Mouse (Mus musculus) olfactory bulb, adult 2 months (tissue): Measurements from ENCODE around the gene Ttc39b. TPM values are rescaled to one million over a fixed set of nuclear protein-coding genes. Genes with fewer than 3 reads are reported as not detected.
"Not testable (repeated sequence)": the region's sequence is repeated elsewhere in the genome, so short reads cannot be mapped to it uniquely, and the experiment has no call there.

ENCODE experiments used
- H3K27ac ChIP-seq: fragments of 200-500 bp; 2 replicates; pipeline ENCODE4 v1.5.1; 2012; ENCODE audit warnings: low read depth, low read length; ENCODE audit not compliant: insufficient read depth
- H3K4me1 ChIP-seq: fragments of 200-500 bp; 2 replicates; pipeline ENCODE4 v1.6.1; 2012; ENCODE audit warnings: low read length; ENCODE audit not compliant: control insufficient read depth, insufficient read depth
- H3K4me3 ChIP-seq: fragments of 200-500 bp; 2 replicates; pipeline ENCODE4 v1.5.1; 2012; ENCODE audit warnings: mild to moderate bottlenecking, low read depth, low read length, moderate library complexity; ENCODE audit not compliant: insufficient read depth
- CTCF ChIP-seq: fragments of 200-500 bp; IDR thresholded peaks from 2 replicates; pipeline ENCODE4 v1.5.1; 2012; ENCODE audit warnings: low read depth, mild to moderate bottlenecking, low read length, moderate library complexity; ENCODE audit not compliant: insufficient read depth
- POLR2A ChIP-seq: fragments of 200-500 bp; IDR thresholded peaks from 2 replicates; pipeline ENCODE4 v1.6.1; 2012; ENCODE audit warnings: mild to moderate bottlenecking, low read depth, low read length, moderate library complexity; ENCODE audit not compliant: insufficient read depth
- WGBS: fragments of 180-500 bp; shearing (Covaris S2); methylation state at CpG from one replicate; pipeline ENCODE4 v1.1.7; 2018; 5-methylcytosine and 5-hydroxymethylcytosine counted together
- polyA plus RNA-seq: library from polyadenylated mRNA; stranded (reverse); fragments of >200 nt; gene quantifications from 2 replicates; pipeline ENCODE4 v1.2.4, GENCODE M21; 2012; ENCODE audit warnings: low replicate concordance; ENCODE audit not compliant: missing spikeins, insufficient read depth, insufficient read length

Gene Ttc39b
- polyA plus RNA-seq, 1 experiment, result not detected

GRCm38 (mm10) chr4:83257279-83258260 is 66.5 kb downstream of the Ttc39b start:
- Histone ChIP-seq H3K4me1 (peaks cover 11% of the 10 kb centered on the region; the same call in 1 of the 2 replicates), H3K27ac (no peak overlapping the region), H3K4me3 (no peak overlapping the region)
- 79% methylated on average over 17 of the region's 17 CpGs for WGBS
- TF ChIP-seq CTCF (no peak), POLR2A (no peak)

- WGBS, result 64% methylated on average over 11 of the region's 11 CpGs
- H3K27ac ChIP-seq, result no peak overlapping the region
Observed at GRCm38 (mm10) chr4:83256779-83257178, 67.3 kb downstream of the Ttc39b start.

GRCm38 (mm10) chr4:83254941-83255340 is 69.1 kb downstream of the Ttc39b start:
- TF ChIP-seq CTCF (no peak), POLR2A (no peak)
- H3K27ac ChIP-seq, result no peak overlapping the region
- WGBS, result 96% methylated on average over 10 of the region's 10 CpGs
- no peak overlapping the region for H3K4me3 ChIP-seq
- peaks cover 9% of the 10 kb centered on the region; the same call in 1 of the 2 replicates for H3K4me1 ChIP-seq

More at GRCm38 (mm10) chr4:83256779-83257178, 67.3 kb downstream of the Ttc39b start:
- Histone ChIP-seq H3K4me3 (no peak overlapping the region), H3K4me1 (peaks cover 11% of the 10 kb centered on the region; the same call in 1 of the 2 replicates)
- TF ChIP-seq CTCF (no peak), POLR2A (no peak)

- H3K4me1 ChIP-seq, result peaks cover 9% of the 10 kb centered on the region; the same call in 1 of the 2 replicates
- WGBS, result 92% methylated on average over 6 of the region's 6 CpGs
- H3K4me3 ChIP-seq, result no peak overlapping the region
- TF ChIP-seq CTCF (no peak), POLR2A (no peak)
- no peak overlapping the region for H3K27ac ChIP-seq
Observed at GRCm38 (mm10) chr4:83253679-83254078, 70.4 kb downstream of the Ttc39b start.

GRCm38 (mm10) chr4:83243706-83244105 is 80.3 kb downstream of the Ttc39b start:
- WGBS, result 78% methylated on average over 10 of the region's 10 CpGs
- no peak for TF ChIP-seq POLR2A
- TF ChIP-seq CTCF, result no peak
- Histone ChIP-seq H3K27ac (no peak overlapping the region), H3K4me1 (peaks cover 3% of the 10 kb centered on the region), H3K4me3 (no peak overlapping the region)

GRCm38 (mm10) chr4:83241630-83242029 is 82.4 kb downstream of the Ttc39b start:
- no peak for TF ChIP-seq POLR2A
- TF ChIP-seq CTCF, result no peak
- peaks cover 3% of the 10 kb centered on the region for H3K4me1 ChIP-seq
- H3K4me3 ChIP-seq, result no peak overlapping the region
- H3K27ac ChIP-seq, result no peak overlapping the region
- 31% methylated on average over 5 of the region's 5 CpGs for WGBS

- Histone ChIP-seq H3K27ac (no peak overlapping the region), H3K4me3 (no peak overlapping the region), H3K4me1 (peaks cover 8% of the 10 kb centered on the region)
- WGBS, result 93% methylated on average over 5 of the region's 5 CpGs
- no peak for TF ChIP-seq POLR2A
- no peak for TF ChIP-seq CTCF
Observed at GRCm38 (mm10) chr4:83237656-83238055, 86.4 kb downstream of the Ttc39b start.

- H3K4me1 ChIP-seq, H3K4me3 ChIP-seq, H3K27ac ChIP-seq: not testable (repeated sequence)
- 73% methylated on average over 2 of the region's 3 CpGs for WGBS
Observed at GRCm38 (mm10) chr4:83235304-83235703, 88.8 kb downstream of the Ttc39b start.

GRCm38 (mm10) chr4:83234739-83235138 is 89.3 kb downstream of the Ttc39b start:
- no peak for TF ChIP-seq CTCF
- TF ChIP-seq POLR2A, result no peak
- WGBS, result 79% methylated on average over 11 of the region's 11 CpGs
- no peak overlapping the region for H3K27ac ChIP-seq
- H3K4me1 ChIP-seq, result peaks cover 4% of the 10 kb centered on the region
- no peak overlapping the region for H3K4me3 ChIP-seq
